Mouse (Mus musculus) forebrain, postnatal 0 days (tissue): ENCODE data around the gene Jmjd8. TPM values are rescaled to one million over a fixed set of nuclear protein-coding genes. Genes with fewer than 3 reads are reported as not detected.

Experiments used
- ATAC-seq: fragments of 200-750 bp; cut with Nextera tagmentation; 2 replicates; pipeline ENCODE4 v1.8.0; 2017; ENCODE audit warnings: mild to moderate bottlenecking, moderate library complexity
- DNase-seq: peaks from one replicate; pipeline ENCODE4 v3.0.0-alpha.2; 2015
- H3K27ac ChIP-seq: fragments of 300-500 bp; sonication (generic); 2 replicates; pipeline ENCODE4 v1.5.1; 2014; ENCODE audit warnings: low read depth, mild to moderate bottlenecking, antibody characterized with exemption, low read length, moderate library complexity, mixed read lengths
- H3K27me3 ChIP-seq: fragments of 300-500 bp; sonication (generic); 2 replicates; pipeline ENCODE4 v1.6.1; 2014; ENCODE audit warnings: mild to moderate bottlenecking, low read length, mixed read lengths; ENCODE audit not compliant: insufficient read depth
- H3K36me3 ChIP-seq: fragments of 300-500 bp; sonication (generic); 2 replicates; pipeline ENCODE4 v1.6.1; 2014; ENCODE audit warnings: mild to moderate bottlenecking, moderate library complexity; ENCODE audit not compliant: insufficient read depth
- H3K4me1 ChIP-seq: fragments of 300-500 bp; sonication (generic); 2 replicates; pipeline ENCODE4 v1.6.1; 2014; ENCODE audit warnings: antibody characterized with exemption; ENCODE audit not compliant: insufficient read depth
- H3K4me2 ChIP-seq: fragments of 300-500 bp; sonication (generic); 2 replicates; pipeline ENCODE4 v1.6.1; 2014; ENCODE audit warnings: low read depth, mild to moderate bottlenecking, moderate library complexity
- H3K4me3 ChIP-seq: fragments of 300-500 bp; sonication (generic); 2 replicates; pipeline ENCODE4 v1.5.1; 2014; ENCODE audit warnings: low read depth, low read length, mixed read lengths
- H3K9ac ChIP-seq: fragments of 300-500 bp; sonication (generic); 2 replicates; pipeline ENCODE4 v1.6.1; 2014; ENCODE audit warnings: mild to moderate bottlenecking
- H3K9me3 ChIP-seq: fragments of 300-500 bp; sonication (generic); 2 replicates; pipeline ENCODE4 v1.6.1; 2016; ENCODE audit warnings: low read length
- CTCF ChIP-seq: sonication (generic); IDR thresholded peaks from 2 replicates; pipeline ENCODE4 v1.5.1; 2016; ENCODE audit warnings: antibody characterized with exemption, control low read depth, low read depth
- whole genome bisulfite sequencing: fragments of 180-500 bp; shearing (Covaris S2); extraction: QIAGEN DNeasy Blood & Tissue Kit; methylation state at CpG from one replicate; pipeline ENCODE4 v1.1.7; 2014; 5-methylcytosine and 5-hydroxymethylcytosine counted together
- polyA plus RNA-seq: library from polyadenylated mRNA; unstranded; fragments of >200 nt; fragmentation: Nextera tagmentation; extraction: Ambion mirVana; gene quantifications from 2 replicates; pipeline ENCODE4 v1.2.1, GENCODE M21; 2015
- total RNA-seq: library from RNA; depleted of rRNA; stranded (reverse); fragments of >200 nt; gene quantifications from 2 replicates; pipeline ENCODE4 v1.2.3, GENCODE M21; 2014

Gene Jmjd8
- total and polyA plus RNA-seq, 2 experiments from 2014 or later: 49.5 to 52.2 TPM

- H3K4me1 ChIP-seq: peaks cover 16% of the 10 kb centered on the region; the same call in 1 of the 2 replicates
- peak overlapping the region; percentile 69 for H3K4me3 ChIP-seq
- peaks cover 11% of the 10 kb centered on the region; the same call in 1 of the 2 replicates for H3K36me3 ChIP-seq
- H3K27me3 ChIP-seq: no peaks in the 10 kb centered on the region
- TF ChIP-seq CTCF: no peak
- peak overlapping the region; percentile 96; the same call in 1 of the 2 replicates for H3K27ac ChIP-seq
- ATAC-seq (no peak), DNase-seq (no peak)
- H3K9ac ChIP-seq: peak overlapping the region; percentile 89; the same call in 1 of the 2 replicates
- 81% methylated on average over 11 of the region's 11 CpGs for WGBS
- H3K9me3 ChIP-seq: no peaks in the 10 kb centered on the region
- peak overlapping the region; percentile 70 for H3K4me2 ChIP-seq
Measured at GRCm38 (mm10) chr17:25873405-25874147, 44.9 kb downstream of the Jmjd8 start.

GRCm38 (mm10) chr17:25874148-25874720, 45.6 kb downstream of the Jmjd8 start:
- DNase-seq (no peak), ATAC-seq (no peak)
- Histone ChIP-seq H3K36me3 (peaks cover 11% of the 10 kb centered on the region; the same call in 1 of the 2 replicates), H3K4me1 (peaks cover 12% of the 10 kb centered on the region; the same call in 1 of the 2 replicates), H3K27ac (peak overlapping the region; percentile 96), H3K27me3 (no peaks in the 10 kb centered on the region), H3K9ac (peak overlapping the region; percentile 89), H3K4me3 (peak overlapping the region; percentile 69), H3K4me2 (peak overlapping the region; percentile 70), H3K9me3 (no peaks in the 10 kb centered on the region)
- no peak; the same call in 1 of the 2 replicates for TF ChIP-seq CTCF
- WGBS: 4% methylated on average over 14 of the region's 14 CpGs

- H3K4me1 ChIP-seq: peaks cover 12% of the 10 kb centered on the region; the same call in 1 of the 2 replicates
- H3K36me3 ChIP-seq: peaks cover 11% of the 10 kb centered on the region; the same call in 1 of the 2 replicates
- H3K4me3 ChIP-seq: peak within 1 kb of the TSS; percentile 69
- peak within 1 kb of the TSS; percentile 70 for H3K4me2 ChIP-seq
- H3K9me3 ChIP-seq: no peaks in the 10 kb centered on the region
- no peaks in the 10 kb centered on the region for H3K27me3 ChIP-seq
- DNase-seq (peak; percentile 99), ATAC-seq (peak; percentile 86)
- peak; percentile 49 for TF ChIP-seq CTCF
- H3K27ac ChIP-seq: peak within 1 kb of the TSS; percentile 96
- under 1% methylated on average over 25 of the region's 25 CpGs for WGBS
- H3K9ac ChIP-seq: peak within 1 kb of the TSS; percentile 89
Measured at GRCm38 (mm10) chr17:25874721-25875170, 46.1 kb downstream of the Jmjd8 start, which contains the start of gene Mettl26. Mettl26 (plus strand) TSS chr17:25875074.

GRCm38 (mm10) chr17:25875171-25876136, 46.8 kb downstream of the Jmjd8 start:
- ATAC-seq (peak; percentile 95), DNase-seq (peak; percentile 93)
- WGBS: 1% methylated on average over 59 of the region's 59 CpGs
- Histone ChIP-seq H3K27me3 (no peaks in the 10 kb centered on the region), H3K4me3 (peak overlapping the region; percentile 69), H3K27ac (peak overlapping the region; percentile 96), H3K4me1 (peaks cover 12% of the 10 kb centered on the region; the same call in 1 of the 2 replicates), H3K9ac (peak overlapping the region; percentile 89), H3K9me3 (no peaks in the 10 kb centered on the region), H3K36me3 (peaks cover 11% of the 10 kb centered on the region; the same call in 1 of the 2 replicates), H3K4me2 (peak overlapping the region; percentile 70)
- peak; percentile 55 for TF ChIP-seq CTCF

- Histone ChIP-seq H3K27ac (peak overlapping the region; percentile 96), H3K4me2 (peak overlapping the region; percentile 70), H3K4me1 (peaks cover 12% of the 10 kb centered on the region; the same call in 1 of the 2 replicates), H3K36me3 (peaks cover 11% of the 10 kb centered on the region), H3K27me3 (no peaks in the 10 kb centered on the region), H3K9me3 (no peaks in the 10 kb centered on the region), H3K9ac (peak overlapping the region; percentile 89), H3K4me3 (peak overlapping the region; percentile 69)
- TF ChIP-seq CTCF: no peak
- ATAC-seq (no peak), DNase-seq (no peak)
- WGBS: 69% methylated on average over 10 of the region's 10 CpGs
Measured at GRCm38 (mm10) chr17:25876347-25876915, 47.8 kb downstream of the Jmjd8 start.

- ATAC-seq (no peak), DNase-seq (no peak)
- H3K9me3 ChIP-seq: no peaks in the 10 kb centered on the region
- peaks cover 11% of the 10 kb centered on the region for H3K36me3 ChIP-seq
- no peak overlapping the region for H3K4me2 ChIP-seq
- no peak overlapping the region for H3K9ac ChIP-seq
- no peak overlapping the region for H3K4me3 ChIP-seq
- no peak for TF ChIP-seq CTCF
- H3K27ac ChIP-seq: no peak overlapping the region
- 97% methylated on average over 3 of the region's 3 CpGs for WGBS
- H3K27me3 ChIP-seq: no peaks in the 10 kb centered on the region
- peaks cover 12% of the 10 kb centered on the region; the same call in 1 of the 2 replicates for H3K4me1 ChIP-seq
Measured at GRCm38 (mm10) chr17:25877025-25877424, 48.4 kb downstream of the Jmjd8 start.
